Mouse (Mus musculus): Measurements from ENCODE around the gene Galnt7.

Gene Galnt7

GRCm38 (mm10) chr8:57652456-57653055, at the start of gene Galnt7:
TSS of gene Galnt7 (minus strand) at chr8:57653032.
- DNase-seq (ENCODE audit: low read depth, low spot score) = peak; percentile 47

- DNase-seq (ENCODE audit: low read depth, low spot score) = no peak
These were observed 35.8 kb upstream of the Galnt7 start for GRCm38 (mm10) chr8:57688633-57689032.

DNA sequence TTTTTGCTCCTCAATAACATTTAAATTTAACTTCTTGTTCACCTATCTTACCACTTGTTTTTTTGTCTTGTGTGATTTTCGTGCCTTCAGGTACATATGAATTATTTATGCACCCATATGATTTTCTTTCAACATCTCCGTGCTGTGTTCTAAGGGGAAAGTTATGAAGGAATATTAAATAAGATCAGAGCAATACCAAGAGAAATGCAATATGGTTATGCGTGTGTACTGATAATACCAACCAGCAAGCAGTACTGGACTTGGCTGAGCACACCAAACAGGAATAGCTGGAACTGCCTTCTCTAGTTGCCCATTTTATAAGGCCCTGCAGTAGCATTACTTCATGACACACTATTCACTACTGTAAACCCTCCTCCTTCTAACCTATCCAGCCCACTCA, 33.0 kb upstream of the Galnt7 start:
- DNase-seq (ENCODE audit: low read depth, low spot score) = no peak

DNA sequence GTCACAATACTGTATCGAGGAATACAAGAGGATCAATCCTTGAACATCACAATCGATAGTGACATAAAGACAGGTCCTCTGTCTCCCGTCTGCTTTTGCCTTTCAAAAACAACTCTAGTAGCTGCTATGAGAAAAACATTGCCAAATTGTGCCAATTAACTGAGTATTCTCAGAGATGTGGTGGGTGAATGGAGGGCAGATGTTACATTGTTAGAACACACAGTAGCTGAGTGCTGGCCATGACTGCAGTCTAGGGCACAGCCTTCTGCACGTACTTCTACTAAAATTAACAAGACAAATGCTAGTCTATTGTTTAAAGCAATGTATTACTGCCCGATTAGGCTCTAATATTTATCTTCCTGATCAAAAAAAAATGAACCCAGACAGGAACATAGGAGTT, 27.2 kb upstream of the Galnt7 start:
- no peak for DNase-seq (ENCODE audit: low read depth, low spot score)

DNA sequence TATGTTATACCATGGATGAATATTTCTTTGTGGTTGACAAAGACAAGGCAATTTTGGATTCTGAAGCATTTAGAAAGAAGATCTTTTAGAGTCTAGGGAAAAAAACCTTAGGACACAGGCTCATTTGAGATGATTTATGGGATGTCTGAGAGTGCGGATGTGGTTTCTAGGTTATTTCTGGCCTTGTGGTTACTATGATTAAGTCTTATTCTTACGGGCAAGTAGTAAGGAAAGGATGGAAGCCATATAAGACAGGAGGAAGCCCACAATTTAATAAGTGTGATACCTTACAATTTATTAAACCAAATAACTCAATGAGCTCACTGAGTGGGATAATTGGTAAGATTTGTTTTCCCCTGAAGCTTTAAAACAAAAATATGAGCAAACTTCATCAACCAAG, 11.3 kb upstream of the Galnt7 start:
- DNase-seq (ENCODE audit: low read depth, low spot score) = no peak

- DNase-seq (ENCODE audit: low read depth, low spot score) = no peak
These were observed 7.2 kb upstream of the Galnt7 start for GRCm38 (mm10) chr8:57660019-57660418.

DNA sequence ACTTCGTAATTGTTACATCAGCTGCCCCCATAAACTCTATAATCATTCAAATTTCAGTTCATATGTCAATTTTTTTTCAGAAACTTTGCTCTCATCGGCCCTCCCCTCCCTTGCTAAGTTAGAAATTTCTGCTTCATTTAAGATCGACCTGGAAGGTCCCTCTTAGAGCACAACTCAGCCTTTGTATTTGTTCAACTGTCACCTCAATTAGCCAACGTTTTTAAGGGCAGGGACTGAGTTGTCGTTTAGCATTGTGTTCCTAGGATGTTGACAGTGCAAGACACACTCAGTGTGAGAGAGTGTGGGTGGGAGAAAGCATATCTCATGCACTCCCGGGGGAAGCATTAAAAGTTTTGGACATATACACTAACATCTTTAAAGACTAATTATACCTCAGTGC, 3.6 kb upstream of the Galnt7 start:
- DNase-seq (ENCODE audit: low read depth, low spot score) = no peak

DNA sequence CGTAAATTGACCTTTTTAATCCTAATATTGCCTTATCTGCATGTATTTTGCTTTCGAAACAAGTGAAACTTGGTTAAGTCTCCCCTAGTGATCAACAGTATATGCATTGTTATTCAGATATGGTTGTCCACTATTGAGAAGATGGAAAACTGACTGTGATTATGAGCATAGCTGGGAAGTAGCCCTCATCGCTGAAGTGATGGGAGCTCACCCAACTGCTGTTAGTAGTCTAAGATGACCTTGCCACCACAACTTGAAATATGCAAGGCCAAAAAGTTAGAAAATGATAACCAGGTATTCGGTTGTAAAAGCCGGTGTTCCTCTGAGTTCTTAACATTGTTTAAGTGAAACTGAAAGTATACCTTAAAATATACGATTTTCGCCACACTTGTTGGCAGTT, 1.3 kb upstream of the Galnt7 start:
- no peak for DNase-seq (ENCODE audit: low read depth, low spot score)

- no peak for DNase-seq (ENCODE audit: low read depth, low spot score)
These were observed 915 bp upstream of the Galnt7 start for GRCm38 (mm10) chr8:57653768-57654125.

DNA sequence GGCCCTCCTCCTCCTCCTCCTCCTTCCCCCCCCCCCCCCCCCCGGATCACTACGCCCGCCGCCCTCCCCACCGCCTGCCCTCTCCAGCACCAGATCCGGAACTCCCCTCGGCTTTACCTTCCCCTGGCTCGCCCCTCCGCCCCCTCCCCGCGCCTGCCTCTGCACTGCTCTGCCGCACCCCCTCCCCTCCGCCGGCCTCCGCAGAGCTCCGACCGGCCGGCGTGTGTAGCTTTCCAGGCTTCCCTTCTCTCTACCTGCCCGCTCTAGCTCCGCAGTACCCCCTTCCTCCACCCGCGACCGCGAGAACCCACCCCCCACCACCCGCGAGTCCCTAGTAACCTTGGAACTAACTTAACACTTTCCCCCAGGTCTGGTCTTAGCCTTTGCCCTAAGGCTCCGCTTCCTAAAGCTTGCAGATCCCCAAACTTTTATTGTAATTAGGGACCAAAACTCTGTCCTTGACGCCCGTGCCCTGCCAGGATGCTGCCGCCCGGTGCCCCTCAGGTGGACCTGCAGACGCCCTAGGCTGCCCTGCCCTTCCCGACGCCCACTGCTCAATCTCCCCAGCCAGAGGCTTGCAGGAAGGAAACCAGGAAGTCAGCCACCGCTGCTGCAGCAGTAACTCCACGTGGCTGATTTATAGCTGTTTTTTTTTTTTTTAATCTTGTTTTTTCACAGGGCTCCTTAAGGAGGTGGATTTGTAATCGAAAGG, 380 bp upstream of the Galnt7 start:
- peak; percentile 36 for DNase-seq (ENCODE audit: low read depth, low spot score)

GRCm38 (mm10) chr8:57651689-57652455, 960 bp downstream of the Galnt7 start:
- peak; percentile 46 for DNase-seq (ENCODE audit: low read depth, low spot score)

- DNase-seq (ENCODE audit: low read depth, low spot score) = peak; percentile 8
These were observed 1.5 kb downstream of the Galnt7 start for GRCm38 (mm10) chr8:57651357-57651688.

- DNase-seq (ENCODE audit: low read depth, low spot score) = no peak
These were observed 2.6 kb downstream of the Galnt7 start for GRCm38 (mm10) chr8:57650216-57650615.

DNA sequence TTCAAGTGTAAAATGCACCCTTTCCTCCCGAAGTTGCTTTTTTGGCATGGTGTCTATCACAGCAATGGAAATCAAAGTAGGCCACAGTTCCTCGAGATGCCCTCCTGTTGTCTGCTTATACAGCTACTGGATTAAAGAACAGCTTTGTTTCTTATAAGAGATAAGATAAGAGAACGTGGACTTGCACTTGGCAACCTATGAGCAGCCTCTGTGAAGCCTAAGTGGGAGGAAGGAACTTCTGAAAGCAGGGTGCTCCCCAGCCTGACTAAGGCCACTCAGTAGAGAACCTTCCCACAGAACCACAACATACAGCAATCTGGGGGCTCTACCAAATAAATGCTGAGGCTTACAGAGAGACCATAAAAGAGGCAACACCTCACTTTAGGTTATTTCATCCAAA, 5.3 kb downstream of the Galnt7 start:
- no peak for DNase-seq (ENCODE audit: low read depth, low spot score)

DNA sequence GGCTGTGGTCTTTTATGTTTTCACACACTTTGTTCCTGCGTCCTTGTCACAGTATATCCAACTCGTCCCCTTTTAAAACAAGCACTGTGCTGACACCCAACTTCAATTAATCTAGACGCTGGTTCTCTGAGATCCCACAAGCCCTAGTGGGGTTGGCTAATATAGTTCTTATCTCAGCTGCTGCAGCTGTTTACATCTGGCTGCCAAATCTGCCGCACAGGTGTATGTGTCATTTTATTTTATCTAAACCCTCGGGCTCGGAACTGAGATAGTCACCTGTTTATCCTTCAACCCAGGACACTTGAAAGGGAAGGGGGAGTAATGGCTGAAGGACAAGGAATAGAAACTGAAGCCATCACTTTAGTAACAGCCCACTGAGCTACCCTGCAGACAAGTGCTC, 8.6 kb downstream of the Galnt7 start:
- DNase-seq (ENCODE audit: low read depth, low spot score) = no peak

GRCm38 (mm10) chr8:57642722-57643121, 10.1 kb downstream of the Galnt7 start:
- DNase-seq (ENCODE audit: low read depth, low spot score) = no peak

- no peak for DNase-seq (ENCODE audit: low read depth, low spot score)
These were observed 13.9 kb downstream of the Galnt7 start for GRCm38 (mm10) chr8:57638925-57639324.

DNA sequence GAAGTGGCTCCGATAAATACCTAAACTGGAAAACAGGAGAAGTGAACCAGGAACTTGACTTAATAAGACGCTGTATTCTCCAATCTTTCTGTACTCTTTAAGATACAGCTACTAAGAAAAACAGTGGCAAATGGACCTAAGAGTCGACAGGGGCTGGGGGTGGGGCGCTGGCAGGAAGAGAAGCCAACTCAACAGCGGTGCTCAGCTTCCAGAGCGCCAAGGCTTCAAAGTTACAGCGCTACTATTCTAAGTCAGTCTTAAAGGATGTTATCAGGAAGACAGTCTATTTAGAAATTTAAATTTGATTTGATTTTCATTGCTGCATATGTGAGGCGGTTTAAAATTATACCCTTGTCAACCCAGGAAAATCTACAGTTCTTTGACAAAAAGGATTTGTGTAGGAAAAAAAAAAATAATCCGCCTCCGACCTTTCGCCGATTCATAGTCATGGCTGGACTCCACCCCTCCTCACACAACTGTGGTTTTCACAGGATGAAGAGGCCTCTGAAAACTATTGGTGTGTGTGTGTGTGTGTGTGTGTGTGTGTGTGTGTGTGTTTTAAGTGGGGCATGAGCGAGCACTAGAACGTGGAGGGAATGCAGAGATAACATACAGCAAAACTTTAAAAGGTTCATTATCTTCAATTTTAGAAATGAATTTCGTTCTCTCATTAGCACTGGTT, 15.1 kb downstream of the Galnt7 start:
- no peak for DNase-seq (ENCODE audit: low read depth, low spot score)

DNA sequence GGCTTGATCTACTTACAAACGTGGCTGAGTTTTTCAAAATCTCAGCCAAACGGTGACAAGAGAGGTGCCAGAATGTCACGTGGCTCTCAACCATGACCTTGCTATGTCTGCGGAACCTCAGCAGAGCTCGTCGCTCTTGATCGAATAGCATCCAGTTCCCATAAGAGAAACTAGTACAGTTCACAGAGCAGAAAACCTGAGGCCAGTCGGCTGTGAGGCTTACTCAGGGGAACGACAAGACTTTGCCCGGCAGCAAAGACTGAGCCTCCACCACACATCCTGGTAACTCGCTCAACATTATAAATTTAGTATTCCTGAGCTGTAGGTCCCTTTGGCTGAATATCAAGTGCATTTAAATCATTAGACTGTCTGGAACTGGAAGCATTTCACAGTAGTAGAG, 16.1 kb downstream of the Galnt7 start:
- no peak for DNase-seq (ENCODE audit: low read depth, low spot score)

DNA sequence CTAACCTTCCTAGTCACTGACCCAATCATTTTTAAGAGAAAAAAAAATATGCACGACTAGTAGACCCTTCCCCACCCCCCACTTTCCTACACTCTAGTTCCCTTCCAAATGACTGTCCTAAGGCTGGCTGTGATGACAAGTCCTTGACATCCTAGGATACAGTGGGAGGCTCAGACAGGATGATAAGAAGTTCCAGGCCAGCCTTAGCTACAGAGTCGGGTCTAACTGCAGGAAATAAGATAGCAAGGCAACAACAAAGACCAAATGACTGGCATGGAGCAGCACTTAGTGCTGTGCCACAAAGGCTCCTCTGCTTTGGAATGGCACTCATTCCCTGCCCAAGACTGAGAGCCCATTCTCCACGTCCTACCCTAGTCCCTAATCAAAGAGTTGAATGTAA, 16.6 kb downstream of the Galnt7 start:
- no peak for DNase-seq (ENCODE audit: low read depth, low spot score)

GRCm38 (mm10) chr8:57631780-57632179, 21.1 kb downstream of the Galnt7 start:
- no peak for DNase-seq (ENCODE audit: low read depth, low spot score)

GRCm38 (mm10) chr8:57630148-57630547, 22.7 kb downstream of the Galnt7 start:
- DNase-seq (ENCODE audit: low read depth, low spot score) = no peak

Measured in embryo, embryonic 11.5 days (tissue).